Mouse (Mus musculus) kidney, embryonic 15.5 days (tissue): ENCODE results near the gene Fgfr2. TPM values are rescaled to one million over a fixed set of nuclear protein-coding genes. Genes with fewer than 3 reads are reported as not detected.
A peak's percentile ranks its signal among the peaks of the same experiment; 100 is the strongest.

Experiments
- ATAC-seq: fragments of 200-750 bp; cut with Nextera tagmentation; replicated peaks from 2 replicates; pipeline ENCODE4 v1.8.0; 2017; ENCODE audit warnings: moderate TSS enrichment; ENCODE audit not compliant: low FRiP score
- H3K27ac ChIP-seq: fragments of 300-500 bp; sonication (generic); 2 replicates; pipeline ENCODE4 v1.5.1; 2015; ENCODE audit warnings: mild to moderate bottlenecking, inconsistent platforms
- H3K27me3 ChIP-seq: fragments of 300-500 bp; sonication (generic); 2 replicates; pipeline ENCODE4 v1.6.1; 2015; ENCODE audit warnings: inconsistent platforms
- H3K36me3 ChIP-seq: fragments of 300-500 bp; sonication (generic); 2 replicates; pipeline ENCODE4 v1.6.1; 2015; ENCODE audit warnings: inconsistent platforms
- H3K4me1 ChIP-seq: fragments of 300-500 bp; sonication (generic); 2 replicates; pipeline ENCODE4 v1.6.1; 2015; ENCODE audit warnings: inconsistent platforms
- H3K4me2 ChIP-seq: fragments of 300-500 bp; sonication (generic); 2 replicates; pipeline ENCODE4 v1.6.1; 2015; ENCODE audit warnings: moderate library complexity, mild to moderate bottlenecking, inconsistent platforms
- H3K4me3 ChIP-seq: fragments of 300-500 bp; sonication (generic); replicated peaks from 2 replicates; pipeline ENCODE4 v1.5.1; 2015; ENCODE audit warnings: mild to moderate bottlenecking, inconsistent platforms
- H3K9ac ChIP-seq: fragments of 300-500 bp; sonication (generic); 2 replicates; pipeline ENCODE4 v1.6.1; 2015; ENCODE audit warnings: mild to moderate bottlenecking, inconsistent platforms
- H3K9me3 ChIP-seq: fragments of 300-500 bp; sonication (generic); replicated peaks from 2 replicates; pipeline ENCODE4 v1.6.1; 2016; ENCODE audit warnings: inconsistent platforms
- WGBS: fragments of 180-500 bp; shearing (Covaris S2); methylation state at CpG from one replicate; pipeline ENCODE4 v1.1.7; 2015; ENCODE audit warnings: mixed read lengths; 5-methylcytosine and 5-hydroxymethylcytosine counted together
- polyA plus RNA-seq: library from polyadenylated mRNA; unstranded; fragments of >200 nt; fragmentation: Nextera tagmentation; extraction: Ambion mirVana; gene quantifications from 2 replicates; pipeline ENCODE4 v1.2.1, GENCODE M21; 2015

Gene Fgfr2
- polyA plus RNA-seq, 1 experiment from 2014 or later: 104 TPM

DNA sequence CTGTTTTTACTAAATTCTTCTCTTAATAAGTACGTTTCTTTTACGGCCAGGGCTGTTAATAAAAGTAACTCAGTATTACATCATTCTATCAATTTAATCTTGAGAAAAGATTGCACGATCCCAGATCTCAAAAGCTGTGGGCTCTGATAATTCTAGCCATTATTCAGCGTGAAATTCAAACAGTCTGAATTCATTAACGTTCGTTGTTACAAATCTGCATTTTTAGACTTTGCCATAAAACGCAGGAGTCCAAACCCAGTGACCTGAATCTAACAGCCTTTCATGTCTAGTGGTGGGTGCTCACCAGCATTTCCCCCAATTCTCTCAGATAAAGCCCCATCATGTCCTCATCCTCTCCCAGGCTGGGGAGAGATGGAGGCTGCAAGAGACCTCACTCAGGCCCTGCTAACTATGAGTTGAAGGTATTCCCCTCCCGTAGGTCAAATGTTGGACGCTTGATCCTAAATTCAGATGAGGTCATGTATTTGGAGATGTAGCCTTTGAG lies 50.0 kb downstream of the Fgfr2 start:
- no peak for ATAC-seq
- WGBS: 76% methylated on average over 9 of the region's 9 CpGs
- Histone ChIP-seq H3K27ac (no peak overlapping the region), H3K9me3 (no peaks in the 10 kb centered on the region), H3K4me3 (no peak overlapping the region), H3K27me3 (no peaks in the 10 kb centered on the region), H3K4me1 (peaks cover 63% of the 10 kb centered on the region), H3K36me3 (peaks cover 42% of the 10 kb centered on the region), H3K4me2 (no peak overlapping the region), H3K9ac (no peak overlapping the region)

DNA sequence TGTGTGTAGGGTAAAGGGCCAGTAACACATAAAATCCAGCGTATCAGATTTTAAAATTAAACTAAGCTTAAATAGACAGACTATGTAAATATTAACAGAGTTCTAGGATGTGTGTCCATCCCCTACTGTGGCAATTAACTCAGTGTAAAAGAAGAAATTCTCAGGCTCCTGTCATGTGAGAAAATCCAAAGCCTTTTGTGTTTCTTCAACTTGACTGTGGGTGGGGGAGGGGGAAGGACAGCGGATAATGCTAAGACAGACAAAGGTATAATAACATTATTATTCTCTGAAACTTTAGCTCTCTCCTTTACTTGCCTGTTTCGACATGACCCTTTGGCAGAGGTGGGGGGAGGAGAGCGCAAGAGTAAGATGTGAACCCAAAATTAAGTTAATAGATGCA lies 50.6 kb downstream of the Fgfr2 start:
- peaks cover 69% of the 10 kb centered on the region for H3K4me1 ChIP-seq
- no peak overlapping the region for H3K4me3 ChIP-seq
- 77% methylated on average over 4 of the region's 4 CpGs for WGBS
- H3K9me3 ChIP-seq: no peaks in the 10 kb centered on the region
- H3K27me3 ChIP-seq: no peaks in the 10 kb centered on the region
- no peak for ATAC-seq
- H3K9ac ChIP-seq: no peak overlapping the region
- peak overlapping the region; percentile 63 for H3K27ac ChIP-seq
- peaks cover 40% of the 10 kb centered on the region for H3K36me3 ChIP-seq
- H3K4me2 ChIP-seq: no peak overlapping the region

DNA sequence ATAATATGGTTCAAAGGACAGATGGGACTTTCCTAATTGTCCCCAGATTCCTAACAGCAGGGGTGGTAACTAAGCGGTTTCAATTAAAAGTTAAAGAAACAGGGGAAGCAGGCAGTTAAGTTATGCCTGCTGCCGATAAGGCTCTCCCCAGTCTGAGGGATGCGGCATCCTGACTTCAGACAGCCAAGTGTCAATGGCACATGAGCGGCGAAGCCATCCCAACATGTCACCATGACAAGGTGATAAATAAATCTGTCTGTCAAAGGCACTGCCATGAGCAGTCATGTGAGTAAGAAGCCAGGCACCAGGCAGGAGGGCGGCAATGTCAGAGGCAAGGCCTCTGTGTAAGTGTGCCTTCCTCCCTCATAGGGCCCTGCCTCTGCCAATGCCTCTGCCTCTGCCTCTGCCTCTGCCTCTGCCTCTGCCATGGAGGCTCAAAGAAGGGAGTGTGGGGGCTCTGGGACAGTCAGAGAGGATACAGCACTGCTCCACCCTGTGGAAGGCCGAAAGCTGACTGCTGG lies 55.8 kb downstream of the Fgfr2 start:
- Histone ChIP-seq H3K4me1 (peaks cover 71% of the 10 kb centered on the region), H3K4me3 (no peak overlapping the region), H3K36me3 (peaks cover 38% of the 10 kb centered on the region), H3K27ac (peak overlapping the region; percentile 46), H3K9ac (no peak overlapping the region), H3K4me2 (no peak overlapping the region), H3K27me3 (no peaks in the 10 kb centered on the region), H3K9me3 (no peaks in the 10 kb centered on the region)
- ATAC-seq: no peak
- 52% methylated on average over 7 of the region's 7 CpGs for WGBS

DNA sequence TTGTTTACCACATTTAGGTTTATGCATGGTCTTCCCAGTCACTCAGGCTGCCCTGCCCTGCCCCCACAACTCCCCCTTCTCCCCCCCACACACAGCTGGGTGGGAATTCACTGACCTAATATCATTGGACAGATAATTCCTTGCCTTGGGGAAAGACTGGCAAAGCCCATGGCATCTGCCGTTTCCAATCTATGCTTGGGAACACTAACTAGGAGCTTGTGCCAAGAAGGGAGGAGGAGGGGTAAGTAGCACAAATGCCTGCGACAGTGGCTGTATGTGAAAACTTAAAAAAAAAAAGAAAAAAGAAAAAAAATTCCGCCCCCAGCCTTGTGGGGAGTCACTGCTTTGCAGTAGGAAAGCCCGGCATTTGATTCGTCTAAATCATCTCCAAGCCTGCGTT lies 56.4 kb downstream of the Fgfr2 start:
- WGBS: 56% methylated on average over 6 of the region's 6 CpGs
- no peak for ATAC-seq
- H3K9me3 ChIP-seq: no peaks in the 10 kb centered on the region
- H3K27ac ChIP-seq: peak overlapping the region; percentile 46; the same call in 1 of the 2 replicates
- no peak overlapping the region for H3K4me3 ChIP-seq
- no peak overlapping the region for H3K4me2 ChIP-seq
- H3K4me1 ChIP-seq: peaks cover 70% of the 10 kb centered on the region
- H3K36me3 ChIP-seq: peaks cover 33% of the 10 kb centered on the region
- H3K27me3 ChIP-seq: no peaks in the 10 kb centered on the region
- H3K9ac ChIP-seq: no peak overlapping the region

DNA sequence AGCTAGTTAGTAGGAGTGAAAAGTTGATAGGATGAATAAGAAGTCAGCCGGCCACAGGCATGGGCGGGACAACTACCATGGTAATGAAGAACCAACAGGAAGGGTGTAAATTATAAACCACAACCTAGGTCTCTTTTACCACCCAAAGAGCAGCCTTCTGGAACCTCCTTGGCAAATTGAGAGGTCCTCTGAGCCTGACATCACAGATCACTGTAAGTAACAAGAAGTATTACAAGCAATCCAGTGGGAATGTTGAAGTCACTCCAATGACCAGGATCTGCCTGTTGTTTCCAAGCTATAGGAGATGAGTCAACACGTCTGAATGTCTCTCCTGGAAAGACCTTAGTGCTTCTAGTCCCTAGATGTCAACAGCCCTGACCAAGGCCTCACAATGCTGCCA lies 61.1 kb downstream of the Fgfr2 start:
- Histone ChIP-seq H3K4me3 (no peak overlapping the region), H3K4me2 (no peak overlapping the region), H3K9me3 (no peaks in the 10 kb centered on the region), H3K27ac (no peak overlapping the region), H3K9ac (no peak overlapping the region), H3K4me1 (peaks cover 64% of the 10 kb centered on the region), H3K36me3 (peaks cover 24% of the 10 kb centered on the region), H3K27me3 (no peaks in the 10 kb centered on the region)
- no peak for ATAC-seq
- WGBS: 62% methylated on average over 3 of the region's 3 CpGs

DNA sequence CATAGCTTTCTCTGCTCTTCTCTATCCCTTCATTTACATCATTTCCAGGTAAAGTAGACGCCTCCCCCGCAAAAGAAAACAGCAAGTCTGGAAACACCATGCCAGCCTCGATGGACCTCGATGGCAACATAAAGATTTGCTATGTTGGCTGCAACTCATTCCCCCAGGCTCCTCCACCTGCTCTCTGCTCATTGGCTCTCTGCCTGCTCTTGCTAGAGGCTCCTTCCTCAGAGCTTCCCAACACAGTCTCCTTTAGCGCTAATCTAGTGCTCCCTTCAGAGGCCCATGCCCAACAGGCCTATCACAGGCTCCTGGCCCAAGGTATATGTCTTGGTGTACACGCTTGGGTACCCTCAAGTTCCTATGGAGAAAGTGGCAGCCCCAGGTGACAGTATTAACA lies 63.0 kb downstream of the Fgfr2 start:
- Histone ChIP-seq H3K9me3 (no peaks in the 10 kb centered on the region), H3K4me3 (no peak overlapping the region), H3K36me3 (peaks cover 30% of the 10 kb centered on the region), H3K9ac (no peak overlapping the region), H3K4me2 (no peak overlapping the region), H3K27me3 (no peaks in the 10 kb centered on the region), H3K4me1 (peaks cover 60% of the 10 kb centered on the region), H3K27ac (no peak overlapping the region)
- 81% methylated on average over 6 of the region's 6 CpGs for WGBS
- no peak for ATAC-seq

DNA sequence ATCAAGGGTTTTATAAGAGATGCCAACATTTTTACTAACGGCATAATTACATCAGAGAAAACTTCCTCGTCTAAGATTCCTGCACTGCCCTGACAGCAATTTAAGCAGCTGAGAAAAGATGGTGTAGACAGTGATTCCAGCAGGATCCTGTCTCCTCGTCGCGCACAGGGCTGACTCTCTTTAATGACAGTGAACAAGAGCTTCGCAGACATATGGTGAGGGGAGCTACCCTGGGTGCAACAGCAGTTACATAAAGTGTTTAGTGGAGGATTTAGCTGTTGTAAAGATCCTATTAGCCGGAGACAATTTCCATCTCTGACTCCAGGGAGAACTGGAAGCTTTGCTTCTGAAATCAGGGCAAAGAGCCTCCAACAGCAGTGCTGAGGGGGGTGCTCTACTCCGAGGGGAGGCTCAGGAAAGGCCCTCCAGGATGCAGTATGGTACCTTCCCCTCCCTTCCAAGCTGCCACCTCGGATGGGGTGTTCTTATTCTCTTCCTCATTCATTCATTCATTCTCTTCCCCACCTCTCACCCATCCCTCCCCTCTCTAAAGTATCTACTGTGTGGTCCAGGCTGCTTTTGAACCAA lies 63.5 kb downstream of the Fgfr2 start:
- no peak for ATAC-seq
- no peaks in the 10 kb centered on the region for H3K9me3 ChIP-seq
- no peak overlapping the region for H3K27ac ChIP-seq
- H3K4me3 ChIP-seq: no peak overlapping the region
- peaks cover 65% of the 10 kb centered on the region for H3K4me1 ChIP-seq
- no peak overlapping the region for H3K4me2 ChIP-seq
- 46% methylated on average over 9 of the region's 9 CpGs for WGBS
- no peaks in the 10 kb centered on the region for H3K27me3 ChIP-seq
- peaks cover 31% of the 10 kb centered on the region for H3K36me3 ChIP-seq
- no peak overlapping the region for H3K9ac ChIP-seq

DNA sequence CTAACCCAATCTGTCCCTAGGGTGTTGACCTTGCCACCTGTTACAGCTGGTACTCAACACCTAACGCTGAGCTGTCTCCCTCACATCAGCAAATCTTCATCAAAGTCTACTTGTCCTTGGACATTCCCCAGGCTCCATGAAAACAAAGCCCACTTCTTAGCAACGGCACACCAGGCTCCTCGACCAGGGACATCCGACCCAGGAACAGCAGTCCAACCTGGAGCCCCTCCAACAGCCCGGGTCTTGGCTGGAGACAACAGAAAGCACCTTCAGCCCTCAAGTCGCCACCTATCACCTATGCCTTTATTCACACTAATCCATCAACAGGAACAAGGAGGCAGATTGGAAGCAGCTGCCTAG lies 64.0 kb downstream of the Fgfr2 start:
- Histone ChIP-seq H3K4me2 (no peak overlapping the region), H3K36me3 (peaks cover 28% of the 10 kb centered on the region), H3K4me1 (peaks cover 70% of the 10 kb centered on the region), H3K9me3 (no peaks in the 10 kb centered on the region), H3K9ac (no peak overlapping the region), H3K4me3 (no peak overlapping the region), H3K27me3 (no peaks in the 10 kb centered on the region), H3K27ac (no peak overlapping the region)
- ATAC-seq: no peak
- WGBS: 49% methylated on average over 6 of the region's 6 CpGs

DNA sequence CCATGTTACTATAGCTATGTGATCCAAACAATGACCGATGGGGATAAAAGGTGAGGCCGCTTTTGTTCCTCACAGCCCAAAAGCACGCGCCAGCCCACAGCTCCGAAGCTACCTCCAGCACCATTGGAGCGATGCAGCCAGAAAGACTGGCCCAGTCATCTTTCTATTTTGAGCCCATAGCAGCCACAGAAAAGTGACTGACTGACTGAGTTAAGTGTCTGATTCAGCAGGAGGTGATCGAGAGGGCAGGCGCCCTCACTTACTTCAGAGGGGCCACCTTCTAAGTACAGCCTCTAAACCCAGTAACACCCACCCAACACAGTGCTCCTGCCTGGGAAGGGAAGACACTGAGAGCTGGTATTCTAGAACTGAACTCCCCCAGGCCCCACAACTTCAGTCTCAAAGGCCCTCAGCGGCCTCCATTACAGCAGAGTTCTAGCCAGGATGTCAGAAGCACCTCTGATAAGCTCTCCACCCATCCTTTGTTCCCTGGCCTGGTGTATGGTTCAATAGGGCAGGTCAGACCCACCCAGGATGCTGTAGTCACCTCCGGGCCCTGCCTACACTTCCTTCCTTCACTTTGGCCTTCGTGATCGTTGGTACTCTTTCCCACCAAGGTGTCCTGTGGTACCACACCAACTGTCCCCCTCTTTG lies 64.5 kb downstream of the Fgfr2 start:
- no peak overlapping the region for H3K4me2 ChIP-seq
- peaks cover 29% of the 10 kb centered on the region for H3K36me3 ChIP-seq
- ATAC-seq: no peak
- WGBS: 78% methylated on average over 12 of the region's 12 CpGs
- peaks cover 74% of the 10 kb centered on the region for H3K4me1 ChIP-seq
- no peaks in the 10 kb centered on the region for H3K9me3 ChIP-seq
- no peak overlapping the region for H3K9ac ChIP-seq
- no peak overlapping the region for H3K27ac ChIP-seq
- no peaks in the 10 kb centered on the region for H3K27me3 ChIP-seq
- no peak overlapping the region for H3K4me3 ChIP-seq

DNA sequence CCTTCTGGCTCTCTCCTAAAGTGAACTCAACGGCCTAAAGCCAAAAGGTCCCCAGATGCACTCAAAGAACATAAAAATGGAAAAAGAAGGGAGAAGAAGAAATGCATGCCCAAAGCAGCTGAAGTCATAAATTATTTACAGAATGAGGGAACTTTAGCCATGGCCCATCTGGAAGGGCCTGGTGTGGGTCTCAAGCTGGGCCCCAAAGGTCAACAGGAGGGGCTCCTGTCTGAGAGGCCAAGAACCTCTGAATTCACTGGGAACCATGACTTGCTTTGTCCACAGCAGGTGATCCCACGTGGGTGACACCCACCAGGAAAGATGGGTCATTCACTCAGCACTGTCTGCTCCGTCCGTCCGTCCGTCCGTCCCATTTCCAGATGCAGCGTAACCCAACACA lies 66.2 kb downstream of the Fgfr2 start:
- Histone ChIP-seq H3K4me2 (no peak overlapping the region), H3K4me3 (no peak overlapping the region), H3K9me3 (no peaks in the 10 kb centered on the region), H3K4me1 (peaks cover 81% of the 10 kb centered on the region), H3K27me3 (no peaks in the 10 kb centered on the region), H3K27ac (peak overlapping the region; percentile 59), H3K9ac (no peak overlapping the region), H3K36me3 (peaks cover 43% of the 10 kb centered on the region)
- WGBS: 79% methylated on average over 8 of the region's 8 CpGs
- ATAC-seq: no peak

DNA sequence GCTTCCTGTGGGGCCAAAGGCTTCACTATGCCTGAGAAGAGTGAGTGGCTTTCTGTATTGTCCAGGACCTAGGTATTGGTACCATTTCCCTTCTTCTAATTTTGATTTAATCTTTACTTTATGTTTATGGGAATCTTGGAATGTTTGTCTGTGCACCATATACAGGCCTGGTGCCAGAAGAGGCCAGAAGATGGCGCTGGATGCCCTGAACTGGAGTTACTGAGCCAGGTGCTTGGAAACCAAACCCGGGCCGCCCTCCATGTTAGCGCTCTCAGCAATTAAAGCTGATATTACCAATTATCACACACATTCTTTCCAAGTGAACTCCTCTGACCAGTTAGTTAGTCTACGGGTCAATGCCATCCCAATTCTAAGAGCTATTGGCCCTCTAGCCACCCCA lies 68.7 kb downstream of the Fgfr2 start:
- Histone ChIP-seq H3K27ac (peak overlapping the region; percentile 54), H3K27me3 (no peaks in the 10 kb centered on the region), H3K36me3 (peaks cover 56% of the 10 kb centered on the region), H3K4me2 (no peak overlapping the region), H3K4me3 (no peak overlapping the region), H3K4me1 (peaks cover 83% of the 10 kb centered on the region), H3K9ac (no peak overlapping the region), H3K9me3 (no peaks in the 10 kb centered on the region)
- ATAC-seq: no peak
- 94% methylated on average over 5 of the region's 5 CpGs for WGBS

DNA sequence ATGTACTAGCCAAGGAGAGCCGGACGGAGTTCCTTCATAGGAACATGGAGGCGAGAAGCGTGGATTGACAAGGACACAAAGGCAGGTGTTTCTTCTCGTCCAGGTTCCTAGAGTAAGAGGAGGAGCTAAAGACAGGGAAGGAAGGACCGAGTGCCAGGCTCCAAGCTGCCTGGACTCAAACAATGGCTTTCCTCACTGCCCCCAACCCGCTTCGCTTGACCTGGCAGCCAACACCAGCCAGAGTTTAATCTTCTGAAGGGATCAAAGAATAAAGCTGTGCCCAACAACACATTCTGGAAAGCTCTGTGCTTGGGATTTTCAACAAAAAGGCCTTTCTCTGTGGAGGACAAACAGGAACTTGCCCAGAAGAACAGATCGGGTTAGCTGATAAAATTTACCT lies 69.4 kb downstream of the Fgfr2 start:
- Histone ChIP-seq H3K4me3 (no peak overlapping the region), H3K9ac (no peak overlapping the region), H3K36me3 (peaks cover 56% of the 10 kb centered on the region), H3K4me1 (peaks cover 81% of the 10 kb centered on the region), H3K27me3 (no peaks in the 10 kb centered on the region), H3K27ac (peak overlapping the region; percentile 54), H3K4me2 (no peak overlapping the region), H3K9me3 (no peaks in the 10 kb centered on the region)
- 68% methylated on average over 9 of the region's 9 CpGs for WGBS
- ATAC-seq: no peak; the same call in 1 of the 2 replicates
